Mouse (Mus musculus): ENCODE measurements around the gene Fam221b. TPM values are rescaled to one million over a fixed set of nuclear protein-coding genes. Genes with fewer than 3 reads are reported as not detected.

The Fam221b gene
- 1 to 10 TPM; 1.2 to 1.3 TPM for polyA plus RNA-seq (2017; shearing (Covaris generic))

DNA sequence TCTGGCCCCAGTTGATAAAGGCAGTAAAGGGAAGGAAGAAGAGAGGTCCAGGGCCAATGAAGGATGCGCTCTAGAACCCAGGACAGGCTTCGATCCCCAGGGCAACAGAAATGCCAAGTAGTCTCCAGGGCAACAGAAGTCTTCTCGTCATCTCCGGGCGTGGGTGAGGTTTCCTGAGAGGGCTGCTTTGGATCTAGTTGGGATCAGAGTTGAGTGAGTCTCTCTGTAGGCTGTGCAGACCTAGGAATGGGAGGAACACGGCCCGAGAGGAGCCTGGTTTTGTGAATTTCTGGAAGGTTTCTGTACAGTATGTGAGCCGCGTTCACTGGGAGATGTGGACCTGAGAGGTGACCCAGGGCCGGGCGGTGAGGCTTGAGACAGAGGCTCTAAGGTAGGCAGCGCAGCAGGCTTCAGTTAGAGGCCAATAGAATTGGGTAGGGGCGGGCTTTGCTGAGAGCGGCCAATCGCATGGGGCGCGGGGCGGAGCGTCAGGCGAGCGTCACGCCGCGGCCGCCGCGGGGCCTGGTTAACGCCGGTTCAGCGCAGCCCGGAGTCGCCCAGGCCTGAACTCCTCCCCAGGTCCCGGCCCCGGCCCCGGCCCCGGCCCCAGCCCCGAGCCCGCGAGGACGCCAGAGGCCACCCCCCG is at the start of gene Fam221b, which contains the start of gene Tmem8b:
TSS of gene Fam221b (minus strand) at position 364 of the 646 bp plus-strand sequence.
TSS of gene Tmem8b (plus strand) at position 190 of the 646 bp plus-strand sequence.

GRCm38 (mm10) chr4:43709869-43710268 is 40.9 kb upstream of the Fam221b start, which contains the start of gene Olfr71:
TSS of gene Olfr71 (minus strand) at chr4:43710255.

DNA sequence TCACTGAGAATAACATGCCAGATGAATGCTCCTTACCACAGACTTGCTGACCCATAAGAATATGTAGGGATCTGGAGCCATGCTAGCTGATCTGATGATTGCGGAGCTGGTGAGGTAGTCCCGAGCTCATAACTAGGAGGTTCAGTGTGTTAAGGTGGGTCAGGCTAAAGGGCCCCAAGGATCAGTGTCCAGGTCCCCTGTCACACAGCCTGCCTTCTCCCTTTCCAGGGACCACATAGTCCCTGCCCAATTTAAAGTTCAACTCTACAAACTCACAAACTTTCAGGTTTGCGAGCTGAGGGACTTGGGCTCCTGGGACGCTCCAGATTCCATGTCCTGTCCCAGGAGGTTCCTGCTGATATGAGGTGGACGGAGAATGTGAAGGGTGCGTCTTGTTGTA is 31.8 kb upstream of the Fam221b start, which contains the start of gene Olfr70:
TSS of gene Olfr70 (minus strand) at position 101 of the 400 bp plus-strand sequence.

GRCm38 (mm10) chr4:43656339-43657109 is 12.4 kb downstream of the Fam221b start, which contains the start of gene Hint2:
TSS of gene Hint2 (minus strand) at chr4:43656466.

DNA sequence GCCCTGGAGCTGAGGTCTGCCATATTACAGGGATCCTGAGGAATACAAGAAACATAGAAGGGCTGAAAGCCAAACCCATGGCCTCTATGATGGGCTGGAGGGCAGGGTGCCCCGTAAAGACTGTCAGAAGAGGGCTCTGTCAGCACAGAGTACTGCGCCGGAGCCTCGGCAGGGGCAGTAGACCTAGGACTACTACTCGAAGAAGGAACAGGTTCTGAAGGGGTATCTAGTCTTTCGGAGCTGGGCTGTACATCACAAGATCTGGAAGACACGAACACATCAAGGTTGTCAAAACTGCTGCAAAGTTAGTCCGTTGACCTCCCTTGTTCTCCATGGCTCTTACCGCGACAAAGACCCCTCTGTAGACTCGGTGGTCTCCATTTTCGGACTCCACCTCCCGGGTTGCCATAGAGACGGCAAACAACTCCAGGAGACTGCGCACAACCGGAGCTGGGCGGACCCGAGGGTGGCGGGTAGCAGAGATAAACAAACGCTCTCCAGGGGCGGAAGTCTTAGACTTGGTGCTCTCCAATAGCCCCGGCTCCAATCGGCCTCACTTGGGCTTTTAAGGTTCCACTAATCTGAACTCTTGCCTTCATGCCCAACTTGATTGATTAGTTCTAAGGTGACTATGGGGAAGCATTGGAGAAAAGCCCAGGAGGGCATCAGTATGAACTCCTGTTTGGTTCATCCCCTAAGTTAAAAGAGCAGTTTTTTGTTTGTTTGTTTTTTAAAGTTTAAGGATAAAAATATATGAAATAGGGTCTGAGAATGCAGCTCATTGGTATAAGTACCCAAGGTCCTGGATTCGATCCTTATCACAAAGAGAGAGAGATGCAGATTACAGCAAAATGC is 15.6 kb downstream of the Fam221b start, which contains the start of gene Spag8:
TSS of gene Spag8 (minus strand) at position 434 of the 855 bp plus-strand sequence.

DNA sequence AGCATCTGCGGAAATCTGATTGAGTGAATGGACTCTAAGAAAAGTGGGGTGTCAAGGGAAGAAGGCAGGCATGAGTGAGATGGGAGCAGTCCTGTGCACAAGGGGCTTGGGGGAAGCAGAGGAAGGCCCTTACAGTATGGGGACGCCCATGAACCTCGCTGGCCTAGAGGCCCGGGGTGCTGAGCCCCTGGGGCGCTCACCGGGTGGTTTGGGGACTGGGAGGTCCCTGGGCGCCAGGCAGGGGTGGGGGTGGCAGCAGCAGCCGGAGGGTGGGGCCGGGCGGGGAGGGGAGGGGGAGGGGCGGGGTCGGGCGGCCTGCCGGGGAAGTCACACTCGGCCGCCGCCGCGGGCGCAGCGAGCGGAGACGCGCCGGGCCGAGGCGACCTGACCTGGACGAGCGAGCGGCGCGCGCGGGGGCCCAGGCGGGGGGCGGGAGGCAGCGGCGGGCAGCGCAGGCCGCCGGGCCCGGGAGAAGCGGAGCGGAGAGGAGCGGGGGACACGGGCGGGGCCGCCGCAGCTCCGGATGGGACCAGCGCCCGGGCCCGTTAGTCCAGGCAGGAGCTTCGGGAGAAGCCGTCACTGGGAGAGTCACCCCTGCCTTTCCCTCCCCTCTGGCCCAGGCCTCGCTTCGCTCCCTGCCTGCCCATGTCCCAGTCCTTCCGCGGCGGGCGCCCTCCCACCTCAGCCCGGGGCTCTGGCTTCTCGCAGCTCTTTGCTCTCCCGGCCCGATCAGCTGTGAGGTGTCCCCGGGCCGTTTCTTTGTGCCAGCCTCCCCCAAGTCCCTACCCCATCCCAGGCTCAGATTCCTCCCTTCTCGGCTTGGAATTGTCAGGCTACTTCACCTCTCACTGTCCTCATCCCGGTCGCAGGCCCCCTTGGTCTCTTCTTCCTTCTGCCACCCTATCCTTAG is 37.6 kb downstream of the Fam221b start, which contains the start of gene Npr2:
TSS of gene Npr2 (plus strand) at position 890 of the 910 bp plus-strand sequence.

Other genes starting within 250 kb of the Fam221b start
- under 1 TPM in 1 of 2 experiments, not detected in 1; 0.12 TPM for gene Fam166b, start 240.0 kb downstream of the Fam221b start, polyA plus RNA-seq (2017; shearing (Covaris generic))
- 10 to 100 TPM; 35.2 to 58.2 TPM for gene Tesk1, start 227.2 kb downstream of the Fam221b start, polyA plus RNA-seq (2017; shearing (Covaris generic))
- 10 to 100 TPM; 14.2 to 27.3 TPM for gene Cd72, start 214.5 kb downstream of the Fam221b start, polyA plus RNA-seq (2017; shearing (Covaris generic))
- gene Sit1, start 185.4 kb downstream of the Fam221b start, polyA plus RNA-seq (2017; shearing (Covaris generic)) = 100 to 1,000 TPM; 151 to 176 TPM
- 10 to 100 TPM; 60.9 to 85.4 TPM for gene Ccdc107, start 176.2 kb downstream of the Fam221b start, polyA plus RNA-seq (2017; shearing (Covaris generic))
- 1 to 10 TPM; 5.6 to 6.3 TPM for gene Arhgef39, start 169.4 kb downstream of the Fam221b start, polyA plus RNA-seq (2017; shearing (Covaris generic))
- gene Car9, start 162.2 kb downstream of the Fam221b start, polyA plus RNA-seq (2017; shearing (Covaris generic)) = under 1 TPM; 0.17 to 0.47 TPM
- under 1 TPM in 1 of 2 experiments, not detected in 1; 0.54 TPM for gene Tpm2, start 145.4 kb downstream of the Fam221b start, polyA plus RNA-seq (2017; shearing (Covaris generic))
- gene Creb3, start 106.8 kb downstream of the Fam221b start, polyA plus RNA-seq (2017; shearing (Covaris generic)) = 100 to 1,000 TPM in 1 of 2 experiments, 10 to 100 TPM in 1; 88.7 to 118 TPM
- 100 to 1,000 TPM; 144 to 270 TPM for gene Tln1, start 106.5 kb downstream of the Fam221b start, polyA plus RNA-seq (2017; shearing (Covaris generic))
- gene Rgp1, start 90.4 kb downstream of the Fam221b start, polyA plus RNA-seq (2017; shearing (Covaris generic)) = 10 to 100 TPM; 13.3 to 17.8 TPM
- 10 to 100 TPM; 33.3 to 39.1 TPM for gene Gba2, start 90.3 kb downstream of the Fam221b start, polyA plus RNA-seq (2017; shearing (Covaris generic))
- 1 to 10 TPM; 1.2 to 3.1 TPM for gene Msmp, start 84.7 kb downstream of the Fam221b start, polyA plus RNA-seq (2017; shearing (Covaris generic))
- gene Npr2, start 37.2 kb downstream of the Fam221b start, polyA plus RNA-seq (2017; shearing (Covaris generic)) = under 1 TPM in 1 of 2 experiments, not detected in 1; 0.18 TPM
- gene Spag8, start 15.6 kb downstream of the Fam221b start, polyA plus RNA-seq (2017; shearing (Covaris generic)) = under 1 TPM in 1 of 2 experiments, not detected in 1; 0.37 TPM
- gene Hint2, start 12.7 kb downstream of the Fam221b start, polyA plus RNA-seq (2017; shearing (Covaris generic)) = 10 to 100 TPM; 57.3 to 78.0 TPM
- gene Tmem8b, start 174 bp downstream of the Fam221b start, polyA plus RNA-seq (2017; shearing (Covaris generic)) = 1 to 10 TPM in 1 of 2 experiments, under 1 TPM in 1; 0.26 to 1.6 TPM
- gene Olfr70, start 31.7 kb upstream of the Fam221b start, polyA plus RNA-seq (2017; shearing (Covaris generic)) = not detected
- under 1 TPM in 1 of 2 experiments, not detected in 1; 0.18 TPM for gene Olfr71, start 41.1 kb upstream of the Fam221b start, polyA plus RNA-seq (2017; shearing (Covaris generic))
- gene Hrct1, start 58.0 kb upstream of the Fam221b start, polyA plus RNA-seq (2017; shearing (Covaris generic)) = not detected
- under 1 TPM in 1 of 2 experiments, not detected in 1; 0.22 TPM for gene Spaar, start 60.9 kb upstream of the Fam221b start, polyA plus RNA-seq (2017; shearing (Covaris generic))
- not detected for gene Olfr159, start 101.9 kb upstream of the Fam221b start, polyA plus RNA-seq (2017; shearing (Covaris generic))
- not detected for gene Olfr156, start 154.8 kb upstream of the Fam221b start, polyA plus RNA-seq (2017; shearing (Covaris generic))
- under 1 TPM in 1 of 2 experiments, not detected in 1; 0.31 TPM for gene Olfr157, start 171.1 kb upstream of the Fam221b start, polyA plus RNA-seq (2017; shearing (Covaris generic))
- gene Olfr155, start 182.4 kb upstream of the Fam221b start, polyA plus RNA-seq (2017; shearing (Covaris generic)) = under 1 TPM in 1 of 2 experiments, not detected in 1; 0.27 TPM
- 1 to 10 TPM; 3.2 to 7.0 TPM for gene Reck, start 206.4 kb upstream of the Fam221b start, polyA plus RNA-seq (2017; shearing (Covaris generic))

Measured in activated CD4-positive, CD25-positive, alpha-beta regulatory T cell (primary cell).